Mouse (Mus musculus): Measurements from ENCODE around the gene Jak3. TPM values are rescaled to one million over a fixed set of nuclear protein-coding genes. Genes with fewer than 3 reads are reported as not detected.
"Not testable (repeated sequence)": the region's sequence is repeated elsewhere in the genome, so short reads cannot be mapped to it uniquely, and the experiment has no call there.

Jak3 gene
- total RNA-seq, 2 experiments from 2014 or later: 7.1 to 7.7 TPM

DNA sequence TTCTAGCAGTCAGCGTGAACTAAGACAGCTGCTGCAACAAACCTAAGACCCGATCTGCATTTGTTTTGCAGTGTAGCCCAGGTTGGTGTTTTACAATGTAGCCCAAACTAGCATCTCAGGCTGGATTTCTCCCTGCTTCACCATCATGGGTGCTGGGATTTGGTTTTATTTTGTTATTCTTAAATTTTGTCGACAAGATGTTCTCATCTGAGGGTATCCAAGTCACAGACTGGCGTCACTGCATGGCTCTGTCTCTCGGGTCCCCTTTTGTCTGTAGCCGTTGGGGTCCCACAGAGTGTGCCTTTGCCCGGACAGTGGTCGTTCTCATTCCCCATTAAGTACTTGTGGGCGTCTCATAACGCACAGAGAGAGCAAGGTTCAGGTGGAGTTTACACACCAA lies 8.6 kb downstream of the Jak3 start:
- no peak for DNase-seq (ENCODE audit: low spot score in 2 of 2)

DNA sequence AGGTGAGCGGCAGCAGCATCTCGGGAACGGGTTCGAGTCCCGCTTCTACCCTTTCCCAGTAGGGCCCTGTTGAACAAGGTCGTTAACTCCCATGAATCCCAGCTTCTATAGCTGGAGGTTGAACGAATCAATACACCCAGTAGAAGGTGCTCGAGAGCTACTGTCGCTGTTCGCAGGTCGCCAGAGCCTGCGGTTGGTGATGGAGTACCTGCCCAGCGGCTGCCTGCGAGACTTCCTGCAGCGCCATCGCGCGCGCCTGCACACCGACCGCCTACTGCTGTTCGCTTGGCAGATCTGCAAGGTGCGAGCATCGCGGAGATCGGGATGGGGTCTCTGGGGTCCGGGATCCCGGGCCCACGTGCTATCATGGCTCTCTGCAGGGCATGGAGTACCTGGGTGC lies 9.5 kb downstream of the Jak3 start:
- DNase-seq (ENCODE audit: low spot score in 2 of 2): no peak

DNA sequence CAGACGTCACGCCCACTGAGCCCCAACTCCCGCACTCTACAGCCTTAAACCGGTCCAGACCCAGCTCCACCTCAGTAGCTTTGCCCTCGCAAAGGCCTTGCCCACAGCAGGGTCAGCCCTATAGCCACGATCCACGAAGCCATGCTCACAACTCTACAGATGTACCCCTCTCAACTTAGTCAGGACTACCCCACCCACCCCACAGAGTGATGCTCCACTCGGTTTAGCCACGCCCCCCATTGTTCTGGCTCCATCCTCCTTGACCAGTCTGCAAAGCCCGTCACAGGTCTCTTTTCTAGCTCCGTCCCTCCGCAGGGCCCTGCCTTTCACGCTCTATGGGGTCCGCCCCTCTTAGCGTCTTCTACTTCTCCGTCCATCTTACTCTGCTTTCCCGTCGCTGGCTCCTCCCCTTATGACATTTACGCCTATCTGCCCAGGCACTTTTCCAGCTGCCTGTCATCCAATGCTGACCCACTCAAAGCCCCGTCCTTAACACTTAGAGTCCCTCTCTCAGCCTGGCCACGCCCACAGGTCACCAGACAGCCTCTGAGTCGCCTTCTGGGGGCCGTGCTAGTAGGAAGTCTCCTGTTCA lies 10.1 kb downstream of the Jak3 start:
- no peak for DNase-seq (ENCODE audit: low spot score in 2 of 2)

DNA sequence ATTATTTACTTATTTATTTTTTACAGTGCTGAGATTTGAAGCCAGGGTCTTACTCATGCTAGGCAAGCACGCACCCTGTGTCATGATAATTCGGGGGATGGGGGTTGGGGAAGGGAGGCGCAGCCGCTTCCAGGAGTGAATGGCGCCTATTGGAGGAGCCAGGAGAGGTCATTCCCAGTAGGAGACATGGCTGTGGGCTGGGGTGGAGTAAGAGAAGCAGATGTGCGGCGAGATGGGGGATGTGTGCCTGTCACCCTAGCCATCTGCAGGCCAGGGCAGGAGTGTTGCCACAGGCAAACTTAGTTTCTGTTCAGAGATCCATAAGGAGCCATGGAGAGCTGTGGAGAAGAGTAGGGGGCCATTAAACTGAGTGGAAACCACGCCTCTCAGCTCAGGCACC lies 11.5 kb downstream of the Jak3 start:
- DNase-seq (ENCODE audit: low spot score in 2 of 2): no peak

DNA sequence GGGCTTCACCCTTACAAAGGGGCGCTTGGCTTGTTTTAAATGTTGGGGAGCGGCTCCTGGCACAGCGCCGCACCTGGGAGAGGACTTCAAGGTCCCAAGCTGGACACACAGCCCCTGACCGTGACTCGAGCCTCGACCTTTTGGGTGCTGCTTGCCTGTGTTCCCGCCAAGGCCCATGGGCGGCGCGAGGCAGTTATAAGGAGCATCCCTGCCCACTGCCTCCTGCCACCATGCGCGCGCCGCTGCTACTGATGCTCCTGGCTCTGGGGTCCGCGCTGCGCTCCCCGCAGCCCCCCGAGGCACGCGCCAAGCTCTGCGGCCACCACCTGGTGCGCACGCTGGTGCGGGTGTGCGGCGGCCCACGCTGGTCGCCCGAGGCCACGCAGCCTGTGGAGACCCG lies 12.9 kb downstream of the Jak3 start, which contains the start of gene Insl3:
Insl3 (plus strand) TSS at position 187 of the 400 bp plus-strand sequence.
- DNase-seq (ENCODE audit: low spot score in 2 of 2): no peak

DNA sequence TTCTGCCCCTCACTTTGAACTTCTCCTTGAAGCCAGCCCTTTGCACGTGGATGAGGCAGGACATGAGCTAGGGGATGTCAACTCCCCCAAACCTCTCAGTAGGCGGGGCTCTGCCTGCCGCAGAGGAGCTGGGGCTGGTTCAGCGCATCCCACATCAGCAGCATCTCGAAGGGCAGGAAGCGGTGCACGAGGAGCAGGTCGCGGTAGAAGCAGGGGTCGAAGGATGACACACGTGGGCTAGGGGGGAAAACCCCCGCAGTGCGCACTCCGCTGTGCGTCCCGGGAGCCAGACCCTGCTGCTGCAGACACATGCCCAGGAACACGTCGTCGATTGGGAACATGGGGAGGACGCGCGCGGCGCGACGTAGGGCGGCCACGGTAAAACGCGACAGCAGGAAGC lies 16.4 kb downstream of the Jak3 start:
- no peak for DNase-seq (ENCODE audit: low spot score in 2 of 2)

DNA sequence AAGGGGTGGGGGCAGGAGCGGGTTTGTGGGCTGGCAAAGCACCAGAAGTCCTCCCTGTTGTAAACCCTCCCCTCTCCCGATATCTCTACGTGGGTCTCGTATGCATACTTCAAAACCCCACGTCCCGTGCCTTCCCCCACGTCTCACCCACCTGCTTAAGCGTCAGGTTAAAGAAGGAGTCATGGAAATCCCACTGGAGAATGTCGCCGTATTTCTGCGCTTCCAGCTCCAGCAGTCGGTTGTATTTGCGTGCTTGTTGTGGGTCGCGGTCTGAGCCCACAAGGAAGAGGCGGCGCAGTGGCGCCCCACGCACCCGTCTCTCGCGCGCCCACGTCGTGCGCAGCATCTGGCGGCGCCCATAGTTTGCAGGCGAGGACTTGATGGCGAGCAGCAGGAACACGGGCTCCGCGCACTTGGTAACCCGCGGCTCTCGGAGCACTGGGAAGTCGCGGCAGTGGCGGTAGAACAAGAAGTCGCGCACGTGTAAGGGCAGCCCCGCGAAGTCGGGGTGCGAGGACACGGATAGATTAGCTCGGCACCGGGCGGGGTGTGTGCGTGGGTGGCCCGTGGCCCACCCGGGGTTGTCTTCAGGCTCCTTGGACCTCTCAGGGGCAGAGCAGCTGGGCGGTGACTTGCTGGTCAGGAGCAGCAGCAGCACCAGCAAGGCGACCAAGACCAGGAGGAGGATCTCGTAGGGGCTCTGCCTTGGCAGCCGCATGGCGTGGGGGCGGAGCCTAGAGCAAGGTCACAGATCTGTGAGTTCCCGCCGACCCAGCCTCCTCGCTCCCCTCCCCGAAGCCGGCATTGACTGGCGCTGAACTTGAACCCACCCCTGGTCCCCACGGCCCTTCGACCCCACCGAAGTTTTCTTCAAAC lies 17.3 kb downstream of the Jak3 start:
- no peak for DNase-seq (ENCODE audit: low spot score in 2 of 2)

DNA sequence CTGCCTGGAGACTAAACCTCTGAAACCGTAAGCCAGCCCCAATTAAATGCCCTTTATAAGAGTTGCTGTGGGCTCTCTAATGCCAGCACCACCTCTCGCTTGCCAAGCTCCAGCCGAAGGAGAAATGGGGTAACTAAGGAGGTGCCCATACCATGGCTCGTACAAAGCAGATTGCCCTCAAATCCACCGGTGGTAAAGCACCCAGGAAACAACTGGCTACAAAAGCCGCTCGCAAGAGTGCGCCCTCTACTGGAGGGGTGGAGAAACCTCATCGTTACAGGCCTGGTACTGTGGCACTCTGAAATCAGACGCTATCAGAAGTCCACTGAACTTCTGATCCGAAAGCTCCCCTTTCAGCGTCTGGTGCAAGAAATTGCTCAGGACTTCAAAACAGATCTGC lies 19.4 kb downstream of the Jak3 start:
- DNase-seq (ENCODE audit: low spot score in 2 of 2): not testable (repeated sequence)

DNA sequence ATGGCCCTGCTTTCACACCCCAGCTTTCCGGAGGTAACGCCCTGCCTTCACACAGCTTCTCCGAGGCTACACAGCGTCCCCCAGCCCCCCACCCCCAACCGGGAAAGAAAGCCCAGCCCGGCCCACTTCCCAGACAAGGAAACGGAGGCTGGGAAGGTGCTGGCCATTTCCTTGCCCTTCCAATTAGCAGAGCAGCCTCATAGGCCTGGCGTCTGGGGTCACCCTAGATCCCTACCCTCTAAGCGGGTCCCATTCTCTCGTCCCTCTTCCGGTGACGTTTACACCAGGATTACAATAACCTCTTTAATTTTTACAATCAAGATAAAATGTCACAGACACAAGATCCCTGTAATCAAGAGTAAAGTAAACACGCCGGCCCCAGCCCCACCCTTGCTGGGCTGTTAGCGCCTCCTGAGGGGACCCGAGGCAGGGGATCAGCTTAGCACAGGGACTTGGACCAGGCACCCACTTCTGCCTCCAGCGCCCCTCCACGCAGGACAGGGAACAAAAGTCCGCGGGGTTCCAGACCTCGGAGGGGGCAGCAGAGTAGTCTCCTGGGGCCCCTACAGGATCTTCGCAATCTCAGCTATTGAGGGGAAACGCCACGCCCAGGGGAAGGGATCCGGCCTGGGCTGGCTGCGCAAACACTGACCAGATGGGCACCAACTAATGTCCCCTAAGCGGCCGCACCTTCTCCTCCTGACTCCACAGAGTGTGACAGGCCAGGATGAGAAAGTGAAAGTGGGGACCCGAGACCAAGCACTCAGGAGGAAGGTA lies 24.6 kb downstream of the Jak3 start:
- no peak for DNase-seq (ENCODE audit: low spot score in 2 of 2)

DNA sequence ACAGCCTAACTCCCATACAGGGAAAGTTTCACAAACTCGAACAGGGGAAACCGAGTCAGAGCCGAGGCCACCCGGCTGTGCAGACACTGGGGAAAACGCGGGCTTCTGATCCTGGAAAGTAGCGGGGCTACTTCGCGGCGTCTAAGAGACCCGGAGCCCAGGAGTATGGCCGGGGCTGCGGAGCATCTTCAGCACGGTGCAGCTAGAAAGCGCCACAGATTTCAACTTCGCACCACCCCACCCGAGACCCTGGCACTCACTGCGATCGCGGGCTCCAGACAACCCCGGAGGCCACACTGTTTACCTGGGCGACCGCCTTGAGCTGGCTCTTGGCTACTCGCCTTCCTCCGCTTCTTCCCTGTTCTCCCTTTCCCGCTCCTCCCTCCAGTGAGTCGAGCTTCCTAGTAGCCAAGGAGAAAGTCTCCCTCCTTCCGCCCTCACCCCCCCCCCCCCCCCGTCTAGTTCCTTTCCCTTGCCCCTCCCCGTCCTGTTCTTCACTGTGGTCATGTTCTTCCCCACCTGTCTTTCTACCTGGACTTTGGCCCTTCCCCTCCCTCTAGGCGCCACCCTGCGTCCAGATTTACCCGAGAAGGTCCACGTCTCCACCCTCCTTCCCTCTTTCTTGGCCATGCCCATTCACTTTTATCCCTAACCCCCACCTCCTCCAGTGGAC lies 25.5 kb downstream of the Jak3 start, which contains the start of gene B3gnt3:
B3gnt3 (minus strand) TSS at position 376 of the 673 bp plus-strand sequence.
- no peak for DNase-seq (ENCODE audit: low spot score in 2 of 2)

DNA sequence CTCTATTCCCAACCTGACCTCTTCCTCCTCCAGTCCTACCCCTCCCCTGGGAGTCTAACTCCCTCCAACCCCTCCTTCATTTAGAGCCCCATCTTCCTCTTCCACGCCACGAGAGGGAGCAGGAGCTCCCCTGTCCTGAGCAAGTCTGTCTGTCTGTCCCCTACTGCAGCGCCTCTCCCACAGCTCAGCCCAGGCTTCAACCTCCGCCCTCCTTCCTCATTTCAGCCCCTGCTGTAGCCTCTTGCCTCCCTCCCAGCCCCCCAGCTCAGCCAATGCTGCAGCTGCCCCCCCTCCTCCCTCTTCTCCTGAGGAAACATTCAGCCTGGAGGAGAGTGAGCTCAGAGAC lies 26.0 kb downstream of the Jak3 start:
- no peak for DNase-seq (ENCODE audit: low spot score in 2 of 2)

DNA sequence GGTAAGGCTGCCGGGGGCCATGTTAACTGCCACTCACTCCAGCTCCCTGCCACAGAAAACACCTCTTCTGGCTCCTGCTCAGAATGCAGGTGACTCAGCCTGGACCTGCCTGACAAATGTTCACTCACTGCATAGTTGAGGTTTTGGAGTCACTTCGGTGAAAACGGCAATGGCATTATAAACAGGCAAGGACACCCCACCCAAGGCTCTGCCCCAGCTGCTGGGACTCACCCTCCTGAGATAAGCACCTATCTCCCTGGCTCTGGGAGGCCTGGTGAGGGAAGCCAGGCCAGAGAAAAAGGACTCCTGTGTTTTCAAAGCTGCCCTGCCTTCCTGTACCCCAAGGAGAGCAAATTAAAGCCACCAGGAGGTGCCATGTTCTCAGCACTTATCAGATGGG lies 26.8 kb downstream of the Jak3 start:
- DNase-seq (ENCODE audit: low spot score in 2 of 2): no peak

DNA sequence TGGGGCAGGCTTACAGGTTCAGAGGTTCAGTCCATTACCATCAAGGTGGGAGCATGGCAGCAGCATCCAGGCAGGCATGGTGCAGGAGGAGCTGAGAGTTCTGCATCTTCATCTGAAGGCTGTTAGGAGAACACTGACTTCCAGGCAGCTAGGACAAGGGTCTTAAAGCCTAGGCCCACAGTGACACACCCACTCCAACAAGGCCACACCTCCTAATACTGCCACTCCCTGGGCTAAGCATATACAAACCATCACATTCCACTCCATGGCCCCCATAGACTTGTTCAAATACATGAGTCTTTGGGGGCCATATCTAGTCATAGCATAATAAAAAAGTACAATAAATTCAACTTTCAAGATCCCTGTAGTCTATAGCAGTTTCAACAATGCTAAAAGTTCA lies 27.3 kb downstream of the Jak3 start:
- not testable (repeated sequence) for DNase-seq (ENCODE audit: low spot score in 2 of 2)

DNA sequence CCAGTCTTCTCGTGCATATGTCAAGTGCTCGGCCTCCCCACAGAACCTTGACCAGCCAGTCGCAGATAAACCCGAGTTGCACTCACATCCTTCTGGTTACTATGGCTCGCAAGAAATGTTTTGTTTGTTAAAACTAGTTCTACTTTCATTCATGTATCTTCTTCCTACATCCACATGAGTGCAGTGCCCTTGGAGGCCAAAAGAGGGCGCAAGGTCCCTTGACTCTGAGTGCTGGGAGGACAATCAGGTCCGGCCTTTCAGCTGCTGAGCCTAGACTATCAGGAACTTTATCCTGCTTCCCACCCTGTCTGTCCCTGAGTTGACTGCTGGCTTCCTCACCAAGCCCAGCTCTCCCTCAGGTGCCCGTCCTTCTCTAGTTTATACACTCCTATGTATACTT lies 31.8 kb downstream of the Jak3 start:
- DNase-seq (ENCODE audit: low spot score in 2 of 2): no peak

DNA sequence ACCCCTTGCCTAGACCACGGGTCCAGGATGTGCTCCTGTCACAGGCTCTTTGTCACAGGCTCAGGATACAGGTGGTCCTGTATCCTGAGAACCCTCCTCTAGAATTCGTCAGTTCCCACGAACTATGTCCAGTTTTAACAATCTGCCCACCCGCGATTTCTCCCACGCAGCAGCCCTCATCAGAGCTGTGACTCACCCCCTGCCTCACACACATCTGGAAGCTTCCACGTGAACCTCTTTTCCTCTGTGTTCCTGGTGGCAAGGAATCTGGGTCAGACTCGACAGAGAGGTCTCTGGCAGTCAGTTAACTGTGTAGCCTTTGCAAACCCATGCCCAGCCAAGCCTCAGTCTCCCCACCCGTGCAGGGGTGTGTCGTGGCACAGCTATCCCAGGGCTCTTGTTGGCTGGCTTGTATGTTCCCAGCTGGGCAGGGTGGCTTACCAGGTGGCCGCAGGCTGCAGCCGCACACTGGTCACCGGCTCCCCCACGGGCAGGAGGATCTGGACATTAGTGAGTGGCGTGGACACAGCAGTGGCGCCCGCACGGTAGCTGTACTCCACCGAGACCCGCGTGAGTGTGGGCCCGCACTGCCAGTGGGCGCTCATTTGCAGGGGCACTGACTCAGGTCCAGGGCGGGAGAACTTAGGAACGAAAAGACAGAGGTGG lies 33.2 kb downstream of the Jak3 start:
- DNase-seq (ENCODE audit: low spot score in 2 of 2): no peak

DNA sequence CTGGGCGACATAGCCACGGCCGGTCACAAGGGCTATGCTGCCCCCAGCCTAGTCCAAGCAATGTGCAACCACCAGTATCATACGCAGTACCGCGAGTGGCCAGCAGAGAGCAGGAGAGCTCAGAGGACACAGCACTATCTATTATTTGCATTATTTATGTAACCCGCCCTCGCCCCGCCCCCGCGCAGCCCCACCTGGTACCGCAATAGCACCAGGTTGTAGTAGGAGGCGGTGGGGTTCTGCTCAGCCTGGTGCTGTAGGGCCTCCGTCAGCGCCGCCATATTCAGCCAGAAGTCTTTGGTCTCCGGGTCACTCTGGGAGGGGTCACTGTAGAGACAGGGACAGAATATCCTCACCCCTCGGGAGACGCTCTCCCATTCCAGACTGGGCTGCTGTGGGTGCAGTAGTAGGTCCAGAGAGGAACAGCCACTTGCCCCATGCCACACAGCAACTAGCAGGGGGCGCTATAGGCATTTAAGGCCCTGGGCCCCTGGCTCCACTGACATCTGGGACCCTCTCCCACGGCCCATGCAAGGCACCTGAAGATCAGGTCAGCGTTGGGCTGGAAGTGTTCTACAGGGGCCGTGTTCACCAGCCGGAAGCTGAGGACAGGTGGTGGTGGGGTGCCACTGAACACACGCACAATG lies 33.8 kb downstream of the Jak3 start:
- DNase-seq (ENCODE audit: low spot score in 2 of 2): peak; percentile 81 to 87

DNA sequence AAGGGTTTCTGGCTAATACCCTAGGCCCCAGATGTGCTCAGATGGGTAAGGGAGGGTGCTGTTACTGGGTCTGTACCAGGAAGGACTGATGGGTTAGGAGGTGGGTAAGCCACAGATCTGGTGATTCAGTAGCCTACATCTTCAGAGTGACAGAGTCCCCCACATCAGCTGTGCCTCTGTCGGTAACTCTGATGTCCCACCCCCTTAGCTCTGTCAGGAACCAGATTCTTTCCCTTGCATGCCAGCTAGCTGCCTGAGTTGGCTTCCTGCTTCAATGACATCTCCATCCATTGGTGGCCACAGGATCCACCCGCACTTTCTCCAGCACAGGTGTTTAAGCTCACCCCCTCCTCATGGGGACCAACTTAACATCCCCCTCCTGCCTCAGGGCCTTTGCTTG lies 35.5 kb downstream of the Jak3 start:
- no peak for DNase-seq (ENCODE audit: low spot score in 2 of 2)

DNA sequence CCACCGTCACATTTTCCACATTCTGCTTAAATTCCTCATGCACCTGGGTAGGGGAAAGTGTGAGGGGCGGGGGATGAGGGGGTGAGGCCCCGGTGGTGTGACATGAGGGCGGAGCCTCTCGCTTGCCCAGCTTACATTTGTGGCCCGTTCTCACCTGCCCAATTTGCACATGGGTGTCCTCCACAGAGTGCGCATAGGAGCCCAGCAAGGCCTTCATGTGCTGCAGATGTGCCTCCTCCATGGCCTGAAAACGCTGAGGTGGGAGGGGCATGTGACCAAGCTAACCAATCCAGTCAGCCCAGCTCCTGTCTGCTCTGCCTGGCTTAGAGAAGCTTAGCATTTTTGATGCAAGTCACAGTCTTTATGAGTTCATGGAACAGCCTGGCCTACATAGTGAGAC lies 39.4 kb downstream of the Jak3 start:
- no peak for DNase-seq (ENCODE audit: low spot score in 2 of 2)

DNA sequence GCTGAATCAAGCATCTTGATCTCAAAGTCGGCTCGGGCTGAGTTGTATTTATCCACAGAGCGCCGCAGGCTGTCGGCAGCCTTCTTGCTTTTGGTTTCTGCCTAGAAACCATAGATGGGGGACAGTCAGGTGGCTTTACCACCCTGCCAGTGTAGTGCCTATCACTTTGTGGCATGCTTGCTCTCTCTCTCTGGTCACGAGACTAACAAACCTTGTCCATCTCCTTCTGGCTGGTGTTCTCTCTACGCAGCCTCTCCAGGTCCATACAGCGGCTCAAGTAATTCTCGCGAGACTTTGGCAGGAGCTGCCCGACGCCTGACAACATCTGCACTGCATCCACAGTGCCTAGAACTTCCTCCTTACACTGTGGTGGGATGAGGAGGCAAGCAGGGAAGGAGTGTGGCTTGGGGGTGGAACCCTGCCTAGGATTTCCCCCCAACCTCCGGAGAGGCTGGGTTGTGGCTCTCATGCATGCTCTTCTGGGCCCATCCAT lies 40.5 kb downstream of the Jak3 start:
- DNase-seq (ENCODE audit: low spot score in 2 of 2): no peak

DNA sequence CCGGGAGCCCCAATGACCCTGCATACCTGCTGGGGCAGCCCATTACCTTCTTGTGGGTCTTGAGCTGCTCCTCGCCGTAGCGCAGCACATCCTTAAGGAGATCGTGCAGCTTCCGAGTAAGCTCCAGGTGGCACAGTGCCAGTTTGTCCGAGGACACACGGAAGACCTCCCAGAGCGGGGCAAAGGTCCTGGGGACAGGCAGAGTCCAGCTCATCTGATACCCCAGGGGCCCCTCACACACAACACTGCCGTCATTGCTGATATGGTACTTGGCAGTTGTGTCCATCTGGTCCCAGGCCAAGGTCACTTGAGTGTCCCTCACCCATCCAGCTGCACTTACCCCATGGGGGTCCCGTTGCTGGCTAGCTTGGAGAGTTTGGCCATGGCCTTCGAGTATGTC lies 41.0 kb downstream of the Jak3 start:
- no peak for DNase-seq (ENCODE audit: low spot score in 2 of 2)

Data from layer of hippocampus, postnatal 14 days (tissue).